8 mouse cellular contexts compared by ENCODE assay signal in genomic region chr11:7213501-7214341, GRCm38 (mm10). TPM values are rescaled to one million over a fixed set of nuclear protein-coding genes. Genes with fewer than 3 reads are reported as not detected.
DNase-seq lines count a peak whose midpoint lies in the region; ATAC-seq and TF ChIP-seq lines count a peak whose summit lies in the region.

Gene Igfbp3, minus strand, starts transcription at chr11:7213923.

- H3K27ac ChIP-seq in embryonic fibroblast, embryonic 13.5 days (ENCODE audit: insufficient read depth, low read length) = no peak within 1 kb of the TSS
- no peak within 1 kb of the TSS for H3K27ac ChIP-seq in heart, embryonic 11.5 days (ENCODE audit: low read depth, low read length)
- H3K27ac ChIP-seq in liver, embryonic 11.5 days (ENCODE audit: low read depth, low read length) = no peak within 1 kb of the TSS

- H3K4me1 ChIP-seq in E14TG2a.4 (replicated peaks; ENCODE audit: low read depth, low read length) = peaks cover 26% of the 10 kb centered on the region
- no peaks in the 10 kb centered on the region; the same call in 1 of the 2 replicates for H3K4me1 ChIP-seq in embryonic fibroblast, embryonic 13.5 days (ENCODE audit: control insufficient read depth, insufficient read depth, low read length)
- H3K4me1 ChIP-seq in heart, embryonic 11.5 days (ENCODE audit: control insufficient read depth, insufficient read depth, low read length) = peaks cover 7% of the 10 kb centered on the region
- H3K4me1 ChIP-seq in liver, embryonic 11.5 days (replicated peaks; ENCODE audit: control insufficient read depth, insufficient read depth, low read length) = no peaks in the 10 kb centered on the region

- under 1% methylated on average over 84 of the region's 104 CpGs for WGBS in heart, embryonic 11.5 days (ENCODE audit: insufficient replicate concordance)
- 2% methylated on average over 92 of the region's 104 CpGs for WGBS in liver, embryonic 11.5 days

- peak within 1 kb of the TSS; percentile 84 for H3K4me3 ChIP-seq in E14TG2a.4 (replicated peaks; ENCODE audit: low read length)
- H3K4me3 ChIP-seq in embryonic fibroblast, embryonic 13.5 days (ENCODE audit: insufficient read depth, low read length) = peak within 1 kb of the TSS; percentile 39
- peak within 1 kb of the TSS; percentile 65 for H3K4me3 ChIP-seq in heart, embryonic 11.5 days (ENCODE audit: low read depth, low read length)
- peak within 1 kb of the TSS; percentile 57 for H3K4me3 ChIP-seq in liver, embryonic 11.5 days (ENCODE audit: low read depth, low read length)

- ATAC-seq in heart, embryonic 11.5 days (replicated peaks; ENCODE audit: insufficient number of reproducible peaks, low FRiP score, low TSS enrichment) = peak; percentile 60
- peak; percentile 66 for ATAC-seq in liver, embryonic 11.5 days (replicated peaks; ENCODE audit: low FRiP score)
- no peak for ATAC-seq in erythroid progenitor cell, adult 5-6 weeks (replicated peaks; ENCODE audit: low FRiP score, poor library complexity, severe bottlenecking)

- peaks cover 14% of the 10 kb centered on the region for H3K36me3 ChIP-seq in E14TG2a.4 (ENCODE audit: insufficient read depth, low read length)
- H3K36me3 ChIP-seq in heart, embryonic 11.5 days (ENCODE audit: control insufficient read depth, insufficient read depth, low read length) = no peaks in the 10 kb centered on the region
- no peaks in the 10 kb centered on the region for H3K36me3 ChIP-seq in liver, embryonic 11.5 days (ENCODE audit: control insufficient read depth, insufficient read depth, low read length)

- TF ChIP-seq CTCF in E14TG2a.4 (conservative IDR thresholded peaks at IDR 0.05; ENCODE audit: low read length) = no peak
- TF ChIP-seq CTCF in embryonic fibroblast, embryonic 13.5 days (IDR thresholded peaks at IDR 0.05; ENCODE audit: borderline replicate concordance, insufficient read depth, low read length) = no peak

- H3K9me3 ChIP-seq in E14TG2a.4 (ENCODE audit: low read length) = peaks cover 26% of the 10 kb centered on the region; the same call in 1 of the 2 replicates
- no peaks in the 10 kb centered on the region for H3K9me3 ChIP-seq in heart, embryonic 11.5 days (replicated peaks; ENCODE audit: control insufficient read depth, low read length)
- no peaks in the 10 kb centered on the region for H3K9me3 ChIP-seq in liver, embryonic 11.5 days (ENCODE audit: control insufficient read depth, low read length)

- peak; percentile 66 for DNase-seq in adrenal gland, postnatal 10 days
- peak; percentile 67 to 74 for DNase-seq in kidney, postnatal 25 days
- peak; percentile 60 for DNase-seq in liver, embryonic 11.5 days (ENCODE audit: low spot score)
- peak; percentile 68 for DNase-seq in retina, embryonic 14.5 days (ENCODE audit: low spot score)

- H3K9ac ChIP-seq in heart, embryonic 11.5 days (ENCODE audit: low read depth, low read length) = peak within 1 kb of the TSS; percentile 54
- peak within 1 kb of the TSS; percentile 32; the same call in 1 of the 2 replicates for H3K9ac ChIP-seq in liver, embryonic 11.5 days (ENCODE audit: low read depth, low read length)

- H3K4me2 ChIP-seq in heart, embryonic 11.5 days = peak within 1 kb of the TSS; percentile 96
- H3K4me2 ChIP-seq in liver, embryonic 11.5 days = peak within 1 kb of the TSS; percentile 72

- peak; percentile 51; the same call in 1 of the 2 replicates for TF ChIP-seq POLR2A in embryonic fibroblast, embryonic 13.5 days (IDR thresholded peaks at IDR 0.05; ENCODE audit: low read depth, low read length)

- peaks cover 31% of the 10 kb centered on the region for H3K27me3 ChIP-seq in E14TG2a.4 (ENCODE audit: insufficient read depth, low read length)
- peaks cover 30% of the 10 kb centered on the region for H3K27me3 ChIP-seq in heart, embryonic 11.5 days (ENCODE audit: control insufficient read depth, insufficient read depth, low read length)
- H3K27me3 ChIP-seq in liver, embryonic 11.5 days (replicated peaks; ENCODE audit: control insufficient read depth, insufficient read depth, low read length) = peaks cover 38% of the 10 kb centered on the region

RNA-seq across cellular contexts. Expression of gene Igfbp3, which starts in this region (rescaled TPM):
- 10 to 100 TPM; 51.9 to 77.2 TPM for total RNA-seq in adrenal gland, postnatal 10 days (2021)
- polyA plus RNA-seq in embryonic fibroblast, embryonic 13.5 days (2011; ENCODE audit: insufficient read length, low read depth, missing spikeins) = 41.0 and 209 TPM in 2 replicates
- polyA plus RNA-seq in heart, embryonic 11.5 days (2014; fragmentation: Nextera tagmentation; extraction: Ambion mirVana) = 20.9 and 22.2 TPM in 2 replicates
- 42.1 and 45.2 TPM in 2 replicates for polyA plus RNA-seq in liver, embryonic 11.5 days (2014; fragmentation: Nextera tagmentation; extraction: Ambion mirVana)
- 1.1 TPM in 1 of 2 replicates, not detected in the other for total RNA-seq in erythroid progenitor cell, adult 5-6 weeks (2015; ENCODE audit: low replicate concordance)
- not detected in 2 replicates for total RNA-seq in erythroid progenitor cell, adult 5-6 weeks (2017; ENCODE audit: low replicate concordance)

Comparison
In these comparisons a context has a peak if more than half of its experiments do, and no peak if none do; other contexts are left out.
1. RNA of gene Igfbp3 (total RNA-seq): 51.9 to 77.2 TPM in adrenal gland, postnatal 10 days; 1.1 TPM in erythroid progenitor cell, adult 5-6 weeks; every median in the first group is over 10 times any median in the second.
2. Peak in every context shown above with its lines, with median percentiles within 50 percentile points of each other: H3K4me3 ChIP-seq and DNase-seq.